ENCODE assay signal across 8 mouse cellular contexts in genomic region chr7:142388198-142388597, GRCm38 (mm10). TPM values are rescaled to one million over a fixed set of nuclear protein-coding genes. Genes with fewer than 3 reads are reported as not detected.
A peak's percentile ranks its signal among the peaks of the same experiment; 100 is the strongest.
DNase-seq lines count a peak whose midpoint lies in the region; ATAC-seq and TF ChIP-seq lines count a peak whose summit lies in the region.

No protein-coding gene starts in this region.

- H3K9me3 ChIP-seq in heart, embryonic 15.5 days (replicated peaks), result no peaks in the 10 kb centered on the region
- H3K9me3 ChIP-seq in forebrain, postnatal 0 days (ENCODE audit: low read length), result no peaks in the 10 kb centered on the region

- peak overlapping the region; percentile 91 for H3K4me2 ChIP-seq in heart, embryonic 15.5 days
- peak overlapping the region; percentile 76 for H3K4me2 ChIP-seq in forebrain, postnatal 0 days (ENCODE audit: low read depth)

- TF ChIP-seq CTCF in forebrain, postnatal 0 days (IDR thresholded peaks at IDR 0.05; ENCODE audit: low read depth), result no peak

- H3K4me3 ChIP-seq in heart, embryonic 15.5 days, result peak overlapping the region; percentile 70
- peak overlapping the region; percentile 64 for H3K4me3 ChIP-seq in forebrain, postnatal 0 days (ENCODE audit: low read depth, low read length)
- peak overlapping the region; percentile 5; the same call in 1 of the 2 replicates for H3K4me3 ChIP-seq in macrophage (ENCODE audit: inconsistent target)

- intact Hi-C loops in heart, postnatal 25 days (cut with DNase I), result loop anchor here (5.0 kb wide), 1 partner anchor 39 kb away; no protein-coding TSS in a partner anchor

- peaks cover 23% of the 10 kb centered on the region for H3K4me1 ChIP-seq in heart, embryonic 15.5 days (replicated peaks)
- H3K4me1 ChIP-seq in forebrain, postnatal 0 days (ENCODE audit: insufficient read depth), result peaks cover 13% of the 10 kb centered on the region

- H3K36me3 ChIP-seq in heart, embryonic 15.5 days, result peaks cover 22% of the 10 kb centered on the region
- H3K36me3 ChIP-seq in forebrain, postnatal 0 days (ENCODE audit: insufficient read depth), result peaks cover 20% of the 10 kb centered on the region
- peaks cover 10% of the 10 kb centered on the region; the same call in 1 of the 2 replicates for H3K36me3 ChIP-seq in macrophage (ENCODE audit: inconsistent target)

- H3K27me3 ChIP-seq in heart, embryonic 15.5 days, result no peaks in the 10 kb centered on the region
- no peaks in the 10 kb centered on the region for H3K27me3 ChIP-seq in forebrain, postnatal 0 days (ENCODE audit: insufficient read depth, low read length)

- H3K27ac ChIP-seq in heart, embryonic 15.5 days, result peak overlapping the region; percentile 82
- peak overlapping the region; percentile 72 for H3K27ac ChIP-seq in forebrain, postnatal 0 days (ENCODE audit: low read depth, low read length)
- peak overlapping the region; percentile 100 for H3K27ac ChIP-seq in macrophage

- no peak for ATAC-seq in heart, embryonic 15.5 days (replicated peaks; ENCODE audit: insufficient number of reproducible peaks, insufficient read depth, low FRiP score, low read depth)
- peak; percentile 2 for ATAC-seq in activated CD4-positive, CD25-positive, alpha-beta regulatory T cell, adult 4 months
- peak; percentile 21 for ATAC-seq in forebrain, postnatal 0 days
- ATAC-seq in granulocyte monocyte progenitor cell, adult 5-6 weeks (replicated peaks; ENCODE audit: poor library complexity, severe bottlenecking), result no peak

- DNase-seq in heart, postnatal 25 days (ENCODE audit: low spot score), result no peak
- no peak for DNase-seq in forebrain, postnatal 0 days
- no peak for DNase-seq in cerebellum, adult 8-10 months
- DNase-seq in urinary bladder, postnatal 10 days (ENCODE audit: low spot score), result no peak

- no peak overlapping the region for H3K9ac ChIP-seq in heart, embryonic 15.5 days
- peak overlapping the region; percentile 82 for H3K9ac ChIP-seq in forebrain, postnatal 0 days

- 97% methylated on average over 1 of the region's 1 CpGs for WGBS in heart, embryonic 15.5 days
- 88% methylated on average over 1 of the region's 1 CpGs for WGBS in forebrain, postnatal 0 days
- WGBS in macrophage (ENCODE audit: missing documents), result 90% methylated on average over 1 of the region's 1 CpGs

- peaks cover 90% of the 10 kb centered on the region for H3K79me2 ChIP-seq in macrophage (ENCODE audit: inconsistent target)

RNA-seq across cellular contexts. Expression of gene Ctsd, which starts 0.4 kb away (rescaled TPM):
- polyA plus RNA-seq in heart, embryonic 15.5 days (2015; fragmentation: Nextera tagmentation; extraction: Ambion mirVana), result 389 and 487 TPM in 2 replicates
- total RNA-seq in heart, postnatal 25 days (2021), result 100 to 1,000 TPM; 692 to 727 TPM
- polyA plus RNA-seq in activated CD4-positive, CD25-positive, alpha-beta regulatory T cell, adult 4 months (2017; shearing (Covaris generic)), result 100 to 1,000 TPM; 287 to 288 TPM
- 243 and 366 TPM in 2 replicates for total RNA-seq in forebrain, postnatal 0 days (2014; rRNA removed)
- polyA plus RNA-seq in forebrain, postnatal 0 days (2015; fragmentation: Nextera tagmentation; extraction: Ambion mirVana), result 313 and 338 TPM in 2 replicates
- 1,000 to 10,000 TPM in 10 of 26 experiments, 100 to 1,000 TPM in 16; 173 to 1,536 (median 811) TPM for total RNA-seq in macrophage (2018; cell fraction: chromatin; rRNA removed)
- total RNA-seq in macrophage (2018; cell fraction: cytosol; rRNA removed), result over 10,000 TPM in 18 of 26 experiments, 1,000 to 10,000 TPM in 8; 7,525 to 19,600 (median 11,156) TPM
- total RNA-seq in macrophage (2018; cell fraction: nucleus; rRNA removed), result over 10,000 TPM in 1 of 26 experiments, 1,000 to 10,000 TPM in 25; 1,185 to 10,670 (median 7,045) TPM
- 15,815 to 17,787 TPM (median 16,857 TPM) in 3 replicates for polyA plus RNA-seq in macrophage (2018)
- 152 and 191 TPM in 2 replicates for total RNA-seq in granulocyte monocyte progenitor cell, adult 5-6 weeks (2014; fragmentation: Nextera tagmentation)
- total RNA-seq in granulocyte monocyte progenitor cell, adult 5-6 weeks (2017), result 128 and 144 TPM in 2 replicates

RNA-seq across cellular contexts. Expression of gene Gm49369, which starts 5.7 kb away (rescaled TPM):
- polyA plus RNA-seq in heart, embryonic 15.5 days (2015; fragmentation: Nextera tagmentation; extraction: Ambion mirVana), result 1.2 TPM in 1 of 2 replicates, not detected in the other
- total RNA-seq in heart, postnatal 25 days (2021), result 1 to 10 TPM; 3.0 to 4.1 TPM
- not detected for polyA plus RNA-seq in activated CD4-positive, CD25-positive, alpha-beta regulatory T cell, adult 4 months (2017; shearing (Covaris generic))
- total RNA-seq in forebrain, postnatal 0 days (2014; rRNA removed), result 21.2 and 45.2 TPM in 2 replicates
- polyA plus RNA-seq in forebrain, postnatal 0 days (2015; fragmentation: Nextera tagmentation; extraction: Ambion mirVana), result 0.60 TPM in 1 of 2 replicates, not detected in the other
- total RNA-seq in macrophage (2018; cell fraction: chromatin; rRNA removed), result 100 to 1,000 TPM in 23 of 26 experiments, 10 to 100 TPM in 3; 37.2 to 835 (median 160) TPM
- total RNA-seq in macrophage (2018; cell fraction: cytosol; rRNA removed), result 1,000 to 10,000 TPM in 19 of 26 experiments, 100 to 1,000 TPM in 4, 10 to 100 TPM in 3; 38.7 to 4,200 (median 1,875) TPM
- 1,000 to 10,000 TPM in 23 of 26 experiments, 100 to 1,000 TPM in 3; 416 to 4,630 (median 2,489) TPM for total RNA-seq in macrophage (2018; cell fraction: nucleus; rRNA removed)
- polyA plus RNA-seq in macrophage (2018), result 9.6 to 6,145 TPM (median 21.2 TPM) in 3 replicates
- total RNA-seq in granulocyte monocyte progenitor cell, adult 5-6 weeks (2014; fragmentation: Nextera tagmentation), result not detected in 2 replicates
- total RNA-seq in granulocyte monocyte progenitor cell, adult 5-6 weeks (2017), result 38.0 and 63.2 TPM in 2 replicates

RNA-seq across cellular contexts. Expression of gene Ifitm10, which starts 14.6 kb away (rescaled TPM):
- 4.7 and 5.5 TPM in 2 replicates for polyA plus RNA-seq in heart, embryonic 15.5 days (2015; fragmentation: Nextera tagmentation; extraction: Ambion mirVana)
- total RNA-seq in heart, postnatal 25 days (2021), result 1 to 10 TPM; 1.8 to 2.0 TPM
- 1 to 10 TPM; 1.9 to 2.5 TPM for polyA plus RNA-seq in activated CD4-positive, CD25-positive, alpha-beta regulatory T cell, adult 4 months (2017; shearing (Covaris generic))
- total RNA-seq in forebrain, postnatal 0 days (2014; rRNA removed), result 5.6 and 6.6 TPM in 2 replicates
- polyA plus RNA-seq in forebrain, postnatal 0 days (2015; fragmentation: Nextera tagmentation; extraction: Ambion mirVana), result 10.2 and 13.0 TPM in 2 replicates
- total RNA-seq in macrophage (2018; cell fraction: chromatin; rRNA removed), result 10 to 100 TPM in 3 of 26 experiments, 1 to 10 TPM in 19, under 1 TPM in 1, not detected in 3; 0.98 to 27.8 (median 5.1) TPM
- under 1 TPM in 22 of 26 experiments, not detected in 4; 0.15 to 0.51 (median 0.27) TPM for total RNA-seq in macrophage (2018; cell fraction: cytosol; rRNA removed)
- total RNA-seq in macrophage (2018; cell fraction: nucleus; rRNA removed), result 1 to 10 TPM in 13 of 26 experiments, under 1 TPM in 3, not detected in 10; 0.36 to 7.0 (median 1.5) TPM
- not detected in 3 replicates for polyA plus RNA-seq in macrophage (2018)
- total RNA-seq in granulocyte monocyte progenitor cell, adult 5-6 weeks (2014; fragmentation: Nextera tagmentation), result 1.5 TPM in 1 of 2 replicates, not detected in the other
- not detected in 2 replicates for total RNA-seq in granulocyte monocyte progenitor cell, adult 5-6 weeks (2017)

RNA-seq across cellular contexts. Expression of gene Syt8, which starts 46.5 kb away (rescaled TPM):
- 0.48 and 1.7 TPM in 2 replicates for polyA plus RNA-seq in heart, embryonic 15.5 days (2015; fragmentation: Nextera tagmentation; extraction: Ambion mirVana)
- total RNA-seq in heart, postnatal 25 days (2021), result not detected
- polyA plus RNA-seq in activated CD4-positive, CD25-positive, alpha-beta regulatory T cell, adult 4 months (2017; shearing (Covaris generic)), result not detected
- not detected in 2 replicates for total RNA-seq in forebrain, postnatal 0 days (2014; rRNA removed)
- not detected in 2 replicates for polyA plus RNA-seq in forebrain, postnatal 0 days (2015; fragmentation: Nextera tagmentation; extraction: Ambion mirVana)
- 100 to 1,000 TPM in 25 of 26 experiments, 10 to 100 TPM in 1; 60.8 to 211 (median 144) TPM for total RNA-seq in macrophage (2018; cell fraction: chromatin; rRNA removed)
- 1 to 10 TPM in 19 of 26 experiments, under 1 TPM in 7; 0.41 to 8.6 (median 1.5) TPM for total RNA-seq in macrophage (2018; cell fraction: cytosol; rRNA removed)
- total RNA-seq in macrophage (2018; cell fraction: nucleus; rRNA removed), result 100 to 1,000 TPM in 6 of 26 experiments, 10 to 100 TPM in 20; 48.3 to 120 (median 78.4) TPM
- 3.2 to 10.3 TPM (median 4.8 TPM) in 3 replicates for polyA plus RNA-seq in macrophage (2018)
- total RNA-seq in granulocyte monocyte progenitor cell, adult 5-6 weeks (2014; fragmentation: Nextera tagmentation), result not detected in 2 replicates
- total RNA-seq in granulocyte monocyte progenitor cell, adult 5-6 weeks (2017), result not detected in 2 replicates

RNA-seq across cellular contexts. Expression of gene Tnni2, which starts 53.4 kb away (rescaled TPM):
- polyA plus RNA-seq in heart, embryonic 15.5 days (2015; fragmentation: Nextera tagmentation; extraction: Ambion mirVana), result 16.8 and 16.9 TPM in 2 replicates
- total RNA-seq in heart, postnatal 25 days (2021), result 1 to 10 TPM; 4.4 to 7.1 TPM
- not detected for polyA plus RNA-seq in activated CD4-positive, CD25-positive, alpha-beta regulatory T cell, adult 4 months (2017; shearing (Covaris generic))
- total RNA-seq in forebrain, postnatal 0 days (2014; rRNA removed), result 0.33 and 2.8 TPM in 2 replicates
- polyA plus RNA-seq in forebrain, postnatal 0 days (2015; fragmentation: Nextera tagmentation; extraction: Ambion mirVana), result 0.21 and 1.5 TPM in 2 replicates
- total RNA-seq in macrophage (2018; cell fraction: chromatin; rRNA removed), result 10 to 100 TPM in 24 of 26 experiments, 1 to 10 TPM in 2; 3.2 to 37.4 (median 23.0) TPM
- total RNA-seq in macrophage (2018; cell fraction: cytosol; rRNA removed), result 10 to 100 TPM in 15 of 26 experiments, 1 to 10 TPM in 11; 6.3 to 23.8 (median 11.0) TPM
- 10 to 100 TPM in 19 of 26 experiments, 1 to 10 TPM in 7; 5.5 to 26.3 (median 13.7) TPM for total RNA-seq in macrophage (2018; cell fraction: nucleus; rRNA removed)
- 13.4 to 20.6 TPM (median 18.0 TPM) in 3 replicates for polyA plus RNA-seq in macrophage (2018)
- 5.6 and 6.0 TPM in 2 replicates for total RNA-seq in granulocyte monocyte progenitor cell, adult 5-6 weeks (2014; fragmentation: Nextera tagmentation)
- total RNA-seq in granulocyte monocyte progenitor cell, adult 5-6 weeks (2017), result 3.0 and 8.1 TPM in 2 replicates

Comparison
In these comparisons a context has a peak if more than half of its experiments do, and no peak if none do; other contexts are left out.
1. ATAC-seq: peak in activated CD4-positive, CD25-positive, alpha-beta regulatory T cell, adult 4 months (single experiment) and forebrain, postnatal 0 days (single experiment); none in heart, embryonic 15.5 days (single experiment) and granulocyte monocyte progenitor cell, adult 5-6 weeks (single experiment).
2. H3K4me3 ChIP-seq: peak in every context shown above with its lines; median percentile 70 in heart, embryonic 15.5 days; 64 in forebrain, postnatal 0 days; 5 in macrophage.
3. RNA of gene Ctsd, which starts 0.4 kb away (polyA plus RNA-seq): 15,815 to 17,787 TPM in macrophage; 389 to 487 TPM in heart, embryonic 15.5 days, 313 to 338 TPM in forebrain, postnatal 0 days and 287 to 288 TPM in activated CD4-positive, CD25-positive, alpha-beta regulatory T cell, adult 4 months; every median in the first group is over 10 times any median in the second.
4. Peak in every context shown above with its lines, with median percentiles within 50 percentile points of each other: H3K27ac ChIP-seq.